Mouse (Mus musculus) frontal cortex, postnatal 14 days (tissue): ENCODE data around the gene Arhgef10l.
"Not testable (repeated sequence)": the region's sequence is repeated elsewhere in the genome, so short reads cannot be mapped to it uniquely, and the experiment has no call there.

Source experiments
- DNase-seq, 2 experiments: peaks; one replicate each; pipeline ENCODE4 v3.0.0; 2022; ENCODE audit warnings: low spot score in 2 of 2

The Arhgef10l gene

DNA sequence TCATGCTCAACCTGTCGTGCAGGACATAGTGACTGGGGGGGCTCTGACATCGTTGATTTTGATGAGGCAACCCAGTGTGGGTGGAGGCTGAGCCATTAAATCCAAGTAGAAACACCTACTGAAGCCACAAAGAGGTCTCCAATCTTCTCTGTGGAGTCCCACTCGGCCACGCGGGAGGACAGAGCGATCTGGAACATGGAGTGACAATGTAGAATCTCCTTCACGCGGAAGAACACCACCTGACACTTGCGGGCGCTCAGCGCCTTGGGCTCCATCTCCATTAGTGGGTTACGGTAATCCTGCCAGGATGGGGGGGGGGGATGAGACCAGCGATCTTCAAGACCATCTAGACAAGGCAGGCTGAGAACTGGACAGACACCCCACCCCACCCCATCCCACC, 86.7 kb downstream of the Arhgef10l start:
- DNase-seq, result no peak

DNA sequence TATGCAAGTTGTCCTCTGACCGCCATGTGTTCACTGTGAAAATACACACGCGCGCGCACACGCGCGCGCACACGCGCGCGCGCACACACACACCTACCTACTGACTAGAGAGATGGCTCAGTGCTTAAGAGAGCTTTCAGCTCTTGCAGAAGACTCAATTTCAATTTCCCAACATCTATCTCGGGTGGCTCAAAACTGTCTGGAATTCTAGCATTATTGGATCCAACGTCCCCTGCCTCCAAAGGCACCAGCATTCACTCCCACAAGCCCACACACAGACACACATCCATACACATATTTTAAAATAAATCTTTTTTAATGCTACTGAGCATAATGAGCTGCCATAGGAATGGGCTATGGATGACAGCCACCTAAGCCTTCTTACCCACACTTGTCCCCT, 89.2 kb downstream of the Arhgef10l start:
- DNase-seq, result no peak

DNA sequence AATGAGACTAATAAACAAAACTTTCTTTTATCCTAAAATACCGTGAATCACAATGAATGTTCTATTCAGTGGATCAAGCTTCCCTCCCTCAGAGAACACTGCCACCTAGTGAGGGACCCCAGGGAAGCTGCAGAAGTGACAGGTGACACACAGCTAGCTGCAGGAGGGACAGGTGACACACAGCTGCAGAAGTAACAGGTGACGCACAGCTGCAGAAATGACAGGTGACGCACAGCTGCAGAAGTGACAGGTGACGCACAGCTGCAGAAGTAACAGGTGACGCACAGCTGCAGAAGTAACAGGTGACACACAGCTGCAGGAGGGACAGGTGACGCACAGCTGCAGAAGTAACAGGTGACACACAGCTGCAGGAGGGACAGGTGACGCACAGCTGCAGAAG, 90.9 kb downstream of the Arhgef10l start:
- DNase-seq, result not testable (repeated sequence)

GRCm38 (mm10) chr4:140572376-140572775, 93.4 kb downstream of the Arhgef10l start:
- no peak for DNase-seq

DNA sequence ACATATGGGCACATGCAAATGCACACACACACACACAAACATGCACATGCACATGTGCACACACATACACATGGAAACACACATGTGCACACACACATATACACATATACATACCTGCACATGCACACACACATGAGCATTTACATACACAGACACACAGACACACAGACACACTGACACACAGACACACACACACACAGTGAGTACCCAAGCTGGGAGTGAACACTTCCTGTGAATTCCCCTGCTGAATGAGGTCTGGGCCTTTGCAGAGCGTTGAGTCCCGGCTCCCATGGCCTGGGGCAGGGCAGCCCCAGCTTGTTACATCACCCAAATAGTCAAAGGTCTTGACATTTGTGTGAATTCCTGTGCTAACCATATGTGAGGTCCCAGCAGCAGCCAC, 96.4 kb downstream of the Arhgef10l start:
- DNase-seq, result no peak

DNA sequence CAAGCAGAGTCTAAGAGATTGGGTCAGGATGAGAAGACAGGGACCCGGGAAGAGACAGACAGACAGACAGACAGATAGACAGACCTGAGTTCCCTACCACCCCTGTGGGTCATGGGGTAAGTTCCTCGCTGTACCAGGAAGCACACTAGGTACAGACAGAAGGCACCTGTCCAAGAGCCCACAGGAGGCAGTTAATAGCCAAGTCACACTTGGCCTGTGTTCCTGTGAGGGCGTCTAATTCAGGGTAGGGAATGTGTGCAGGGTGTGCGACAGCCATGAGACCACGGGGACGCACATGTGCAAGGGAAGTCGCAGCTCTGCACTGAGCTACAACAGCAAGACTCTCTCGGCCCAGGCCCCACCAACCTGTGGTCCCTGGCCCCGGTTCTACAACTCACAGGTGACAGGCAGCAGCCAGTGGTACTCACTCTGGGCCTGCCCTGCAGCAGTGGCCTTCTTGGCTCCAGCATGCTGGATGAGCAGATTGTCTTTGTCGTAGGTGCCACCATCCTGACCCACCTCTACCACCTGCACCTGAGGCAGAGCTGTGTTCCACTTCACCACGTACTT, 97.8 kb downstream of the Arhgef10l start:
- DNase-seq, result no peak

- DNase-seq, result no peak
These were observed 99.0 kb downstream of the Arhgef10l start for GRCm38 (mm10) chr4:140566785-140567184.

- DNase-seq, result not testable (repeated sequence)
These were observed 101.4 kb downstream of the Arhgef10l start for GRCm38 (mm10) chr4:140564459-140564858.

- no peak for DNase-seq
These were observed 103.2 kb downstream of the Arhgef10l start for GRCm38 (mm10) chr4:140562461-140563178.

DNA sequence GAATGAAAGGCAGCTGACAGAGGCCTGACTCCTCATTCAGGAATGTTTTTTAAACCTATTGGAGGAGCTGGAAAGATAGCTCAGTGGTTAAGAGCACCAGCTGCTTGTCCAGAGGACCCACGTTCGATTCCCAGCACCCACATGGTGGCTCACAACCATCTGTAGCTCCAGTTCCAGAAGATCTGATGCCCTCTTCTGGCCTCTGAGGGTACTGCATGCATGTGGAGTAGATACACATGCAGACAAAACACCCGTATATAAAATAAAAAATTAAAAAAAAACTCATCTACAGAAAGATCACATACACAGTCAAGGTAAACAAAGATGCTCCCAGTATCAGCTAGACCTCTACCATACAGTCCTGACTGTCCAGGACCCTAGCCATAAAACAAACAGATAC, 104.1 kb downstream of the Arhgef10l start:
- no peak for DNase-seq

DNA sequence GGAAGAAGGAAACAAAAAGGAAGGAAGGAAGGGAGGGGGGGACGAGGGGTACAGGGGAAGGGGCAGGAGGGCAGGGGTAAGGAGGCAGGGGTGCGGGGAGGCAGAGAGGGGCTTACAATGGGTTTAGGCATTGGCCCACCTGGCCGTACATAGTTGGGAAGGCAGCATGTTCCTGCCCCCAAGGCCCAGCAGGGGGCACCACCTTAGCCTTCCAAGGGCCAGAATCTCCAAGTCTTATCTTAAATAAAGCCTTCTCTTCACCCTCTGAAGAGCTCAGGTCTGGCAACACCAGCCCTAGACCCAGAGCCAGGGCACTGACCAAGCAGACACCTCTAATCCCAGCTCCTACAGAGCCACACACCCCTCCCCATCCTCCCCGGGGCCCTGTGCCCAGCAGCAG, 106.0 kb downstream of the Arhgef10l start:
- no peak for DNase-seq

GRCm38 (mm10) chr4:140558193-140558592, 107.6 kb downstream of the Arhgef10l start:
- no peak for DNase-seq

GRCm38 (mm10) chr4:140556561-140556960, 109.3 kb downstream of the Arhgef10l start:
- DNase-seq, result no peak

GRCm38 (mm10) chr4:140555273-140555672, 110.5 kb downstream of the Arhgef10l start:
- DNase-seq, result peak in 1 of 2 experiments; percentile 57

DNA sequence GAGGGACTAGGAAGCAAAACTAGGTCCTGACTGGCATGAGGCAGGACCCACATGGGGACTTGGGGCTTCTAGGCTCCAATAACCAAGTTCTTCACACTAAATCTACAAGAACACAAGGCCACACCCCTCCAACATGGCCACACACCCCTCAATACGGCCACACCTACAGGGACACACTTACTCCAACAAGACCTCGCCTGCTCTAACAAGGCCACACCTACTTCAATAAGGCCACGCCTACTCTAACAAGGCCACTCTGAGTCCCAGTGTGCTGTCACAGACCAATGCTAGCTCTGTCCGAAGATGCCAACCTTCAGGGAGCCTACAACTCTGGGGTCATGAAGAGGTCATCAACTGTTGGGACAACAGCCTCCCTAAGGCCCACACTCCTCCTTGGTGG, 111.3 kb downstream of the Arhgef10l start:
- DNase-seq, result no peak

GRCm38 (mm10) chr4:140551766-140552165, 114.0 kb downstream of the Arhgef10l start:
- DNase-seq, result no peak

GRCm38 (mm10) chr4:140550670-140551069, 115.1 kb downstream of the Arhgef10l start:
- no peak for DNase-seq

- DNase-seq, result no peak
These were observed 115.8 kb downstream of the Arhgef10l start for GRCm38 (mm10) chr4:140549975-140550374.

DNA sequence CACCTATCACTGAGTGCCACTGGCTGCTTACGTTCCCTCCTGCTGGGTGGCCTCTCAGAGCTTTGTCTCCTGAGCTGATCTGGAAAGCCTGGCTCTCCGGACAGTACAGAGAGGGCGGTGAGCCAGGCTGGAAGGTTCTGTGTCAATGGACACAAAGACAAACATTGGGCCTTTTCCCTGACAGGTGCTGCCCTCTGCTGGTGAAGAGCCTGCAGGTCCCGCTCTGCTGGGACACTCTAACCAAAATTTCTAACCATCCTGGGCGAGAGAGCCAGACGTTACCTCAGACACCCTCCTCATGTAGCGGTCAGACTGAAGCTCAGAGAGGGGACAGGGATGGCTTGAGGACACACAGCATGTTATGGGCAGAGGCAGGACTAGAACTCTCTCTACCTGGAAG, 118.3 kb downstream of the Arhgef10l start:
- peak in 1 of 2 experiments; percentile 61 for DNase-seq

DNA sequence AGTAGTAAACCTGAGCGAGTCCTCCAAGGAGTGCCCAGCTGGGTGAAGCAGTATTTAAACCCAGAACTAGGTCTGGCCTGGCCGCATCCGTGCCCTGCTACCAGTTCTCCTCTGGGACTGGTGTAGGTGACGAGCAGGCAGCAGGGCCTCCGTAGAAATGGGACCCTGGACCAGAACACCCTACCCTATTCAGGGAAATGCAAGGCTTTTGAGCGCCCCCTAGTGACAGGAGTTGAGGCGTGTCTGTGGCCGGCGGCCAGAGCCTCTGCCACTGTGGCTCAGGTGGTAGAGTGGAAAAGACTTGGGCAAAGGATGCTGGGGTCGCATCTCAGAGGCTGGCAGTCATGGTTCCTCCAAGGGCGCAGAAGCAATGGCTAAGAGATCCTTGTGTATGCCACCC, 126.7 kb downstream of the Arhgef10l start:
- DNase-seq, result peak in 1 of 2 experiments; percentile 48

DNA sequence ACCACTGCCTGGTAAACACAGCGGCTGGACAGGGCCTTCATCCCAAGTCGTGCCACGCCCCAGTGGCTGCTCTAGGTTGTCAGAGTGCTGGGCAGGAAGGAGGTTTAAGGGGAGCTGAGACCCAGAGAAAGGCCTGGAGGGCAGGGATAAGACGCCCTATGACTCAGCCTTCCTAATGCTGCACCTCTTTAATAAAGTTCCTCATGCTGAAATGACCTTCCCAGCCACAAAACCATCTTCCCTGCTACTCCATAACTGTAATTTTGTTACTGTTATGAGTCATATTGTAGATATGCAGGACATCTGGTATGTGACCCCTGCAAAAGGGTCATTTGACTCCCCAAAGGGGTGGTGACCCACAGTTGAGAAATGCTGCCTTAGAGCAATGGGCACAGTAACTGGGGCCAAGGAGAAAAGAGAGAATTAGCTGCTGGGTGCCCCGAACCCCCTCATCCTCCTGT, 128.2 kb downstream of the Arhgef10l start:
- DNase-seq, result no peak

DNA sequence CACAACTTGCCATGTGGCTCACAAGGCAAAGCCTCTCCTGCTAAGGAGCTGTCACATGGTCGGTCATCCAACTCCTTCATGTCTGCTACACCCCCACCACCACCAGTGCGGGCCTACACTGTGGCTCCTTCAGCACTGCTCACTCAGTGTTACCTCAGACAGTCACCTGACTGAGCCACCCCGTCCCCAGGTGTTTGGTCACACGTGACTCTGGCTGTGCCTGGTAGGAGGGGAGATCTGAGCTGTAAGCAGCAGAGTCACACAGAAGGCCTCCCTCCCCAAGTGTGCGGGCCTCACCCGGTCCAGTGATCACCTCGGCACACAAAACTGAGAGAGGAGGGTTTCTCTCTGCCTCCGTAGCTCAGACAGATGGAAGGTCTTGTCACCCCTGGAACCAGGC, 130.5 kb downstream of the Arhgef10l start:
- DNase-seq, result no peak

GRCm38 (mm10) chr4:140532270-140532669, 133.5 kb downstream of the Arhgef10l start:
- no peak for DNase-seq
